Mouse (Mus musculus): ENCODE data around the gene Lyl1. TPM values are rescaled to one million over a fixed set of nuclear protein-coding genes. Genes with fewer than 3 reads are reported as not detected.
A peak's percentile ranks its signal among the peaks of the same experiment; 100 is the strongest.

Lyl1 gene
- polyA plus RNA-seq, 1 experiment from 2014 or later, result 4.6 TPM

GRCm38 (mm10) chr8:84729921-84730362, 28.7 kb downstream of the Lyl1 start:
- no peak overlapping the region for H3K27ac ChIP-seq (ENCODE audit: low read depth, low read length)
- H3K9ac ChIP-seq (ENCODE audit: low read length), result no peak overlapping the region
- no peaks in the 10 kb centered on the region for H3K36me3 ChIP-seq (ENCODE audit: control insufficient read depth, insufficient read depth, low read length)
- no peaks in the 10 kb centered on the region for H3K9me3 ChIP-seq (ENCODE audit: control insufficient read depth, low read length)
- H3K4me2 ChIP-seq (ENCODE audit: low read depth), result no peak overlapping the region
- peaks cover 6% of the 10 kb centered on the region for H3K4me1 ChIP-seq (ENCODE audit: control insufficient read depth, insufficient read depth, low read length)
- ATAC-seq (ENCODE audit: insufficient read depth, low FRiP score, low TSS enrichment) (no peak), DNase-seq (ENCODE audit: low spot score) (no peak)
- 96% methylated on average over 16 of the region's 16 CpGs for WGBS
- H3K27me3 ChIP-seq (ENCODE audit: control insufficient read depth, insufficient read depth, low read length), result peaks cover 34% of the 10 kb centered on the region
- H3K4me3 ChIP-seq (ENCODE audit: low read depth, low read length), result no peak overlapping the region

DNA sequence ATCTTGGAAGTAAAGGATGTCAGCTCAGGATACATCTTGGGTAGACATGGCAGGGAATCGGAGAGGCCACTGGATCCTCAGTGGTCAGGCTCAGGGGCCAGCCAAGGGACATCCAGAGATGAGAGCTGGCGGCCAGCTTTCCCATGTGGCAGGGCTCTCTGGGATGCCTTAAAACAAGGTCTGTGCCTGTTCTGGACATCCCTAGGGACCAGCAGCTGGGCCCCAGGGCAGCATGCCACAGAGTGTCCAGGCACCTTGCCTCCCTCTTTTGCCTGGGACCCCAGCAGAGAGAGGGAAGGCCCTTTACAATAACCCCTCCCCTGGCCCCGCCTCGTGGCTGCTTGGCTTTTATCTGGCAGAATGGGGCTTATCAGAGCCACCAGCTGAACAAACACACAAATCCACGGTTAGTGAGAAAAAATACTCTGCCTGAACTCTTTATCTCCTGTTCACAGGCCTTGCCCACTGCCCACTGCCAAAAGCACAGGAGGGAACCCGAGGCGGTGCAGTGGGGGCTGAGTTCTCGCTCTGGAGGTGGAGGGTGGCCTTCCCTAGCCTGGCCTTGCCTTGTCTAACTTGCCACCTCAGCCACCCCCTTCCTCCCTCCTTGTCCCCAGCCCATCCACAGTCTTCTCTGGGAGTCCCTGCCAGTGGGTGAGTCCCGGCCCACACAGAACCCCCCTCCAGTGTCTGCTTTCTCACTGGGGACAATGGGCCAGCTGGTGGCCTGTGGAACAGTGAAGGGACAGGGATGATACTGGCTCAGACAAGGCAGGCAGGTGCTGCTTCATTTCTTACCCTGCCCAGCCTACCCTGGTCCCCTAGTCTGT, 29.5 kb downstream of the Lyl1 start:
- H3K9me3 ChIP-seq (ENCODE audit: control insufficient read depth, low read length), result no peaks in the 10 kb centered on the region
- no peak overlapping the region for H3K27ac ChIP-seq (ENCODE audit: low read depth, low read length)
- H3K9ac ChIP-seq (ENCODE audit: low read length), result peak overlapping the region; percentile 20; the same call in 1 of the 2 replicates
- no peak overlapping the region for H3K4me3 ChIP-seq (ENCODE audit: low read depth, low read length)
- peak; percentile 24; the same call in 1 of the 2 replicates for ATAC-seq (ENCODE audit: insufficient read depth, low FRiP score, low TSS enrichment)
- no peak overlapping the region for H3K4me2 ChIP-seq (ENCODE audit: low read depth)
- DNase-seq (ENCODE audit: low spot score), result no peak
- H3K4me1 ChIP-seq (ENCODE audit: control insufficient read depth, insufficient read depth, low read length), result peaks cover 6% of the 10 kb centered on the region; the same call in 1 of the 2 replicates
- H3K36me3 ChIP-seq (ENCODE audit: control insufficient read depth, insufficient read depth, low read length), result no peaks in the 10 kb centered on the region
- 38% methylated on average over 9 of the region's 9 CpGs for WGBS
- peaks cover 41% of the 10 kb centered on the region for H3K27me3 ChIP-seq (ENCODE audit: control insufficient read depth, insufficient read depth, low read length)

- peak overlapping the region; percentile 20; the same call in 1 of the 2 replicates for H3K9ac ChIP-seq (ENCODE audit: low read length)
- 76% methylated on average over 11 of the region's 11 CpGs for WGBS
- H3K4me2 ChIP-seq (ENCODE audit: low read depth), result no peak overlapping the region
- ATAC-seq (ENCODE audit: insufficient read depth, low FRiP score, low TSS enrichment) (no peak), DNase-seq (ENCODE audit: low spot score) (no peak)
- no peaks in the 10 kb centered on the region for H3K36me3 ChIP-seq (ENCODE audit: control insufficient read depth, insufficient read depth, low read length)
- H3K27me3 ChIP-seq (ENCODE audit: control insufficient read depth, insufficient read depth, low read length), result peaks cover 46% of the 10 kb centered on the region
- H3K9me3 ChIP-seq (ENCODE audit: control insufficient read depth, low read length), result no peaks in the 10 kb centered on the region
- H3K4me1 ChIP-seq (ENCODE audit: control insufficient read depth, insufficient read depth, low read length), result peaks cover 6% of the 10 kb centered on the region; the same call in 1 of the 2 replicates
- no peak overlapping the region for H3K27ac ChIP-seq (ENCODE audit: low read depth, low read length)
- H3K4me3 ChIP-seq (ENCODE audit: low read depth, low read length), result no peak overlapping the region
Measured at GRCm38 (mm10) chr8:84731371-84732177, 30.3 kb downstream of the Lyl1 start.

- no peak overlapping the region for H3K9ac ChIP-seq (ENCODE audit: low read length)
- WGBS, result 76% methylated on average over 5 of the region's 5 CpGs
- H3K4me2 ChIP-seq (ENCODE audit: low read depth), result no peak overlapping the region
- peaks cover 50% of the 10 kb centered on the region for H3K27me3 ChIP-seq (ENCODE audit: control insufficient read depth, insufficient read depth, low read length)
- no peak overlapping the region for H3K27ac ChIP-seq (ENCODE audit: low read depth, low read length)
- no peaks in the 10 kb centered on the region for H3K9me3 ChIP-seq (ENCODE audit: control insufficient read depth, low read length)
- DNase-seq (ENCODE audit: low spot score), result no peak
- ATAC-seq (ENCODE audit: insufficient read depth, low FRiP score, low TSS enrichment), result no peak
- H3K36me3 ChIP-seq (ENCODE audit: control insufficient read depth, insufficient read depth, low read length), result no peaks in the 10 kb centered on the region
- H3K4me1 ChIP-seq (ENCODE audit: control insufficient read depth, insufficient read depth, low read length), result peaks cover 7% of the 10 kb centered on the region
- no peak overlapping the region for H3K4me3 ChIP-seq (ENCODE audit: low read depth, low read length)
Measured at GRCm38 (mm10) chr8:84732545-84732944, 31.3 kb downstream of the Lyl1 start.

GRCm38 (mm10) chr8:84732996-84733395, 31.7 kb downstream of the Lyl1 start:
- Histone ChIP-seq H3K36me3 (ENCODE audit: control insufficient read depth, insufficient read depth, low read length) (no peaks in the 10 kb centered on the region), H3K4me1 (ENCODE audit: control insufficient read depth, insufficient read depth, low read length) (peaks cover 11% of the 10 kb centered on the region), H3K9ac (ENCODE audit: low read length) (no peak overlapping the region), H3K27me3 (ENCODE audit: control insufficient read depth, insufficient read depth, low read length) (peaks cover 54% of the 10 kb centered on the region), H3K4me2 (ENCODE audit: low read depth) (no peak overlapping the region), H3K4me3 (ENCODE audit: low read depth, low read length) (no peak overlapping the region), H3K27ac (ENCODE audit: low read depth, low read length) (no peak overlapping the region), H3K9me3 (ENCODE audit: control insufficient read depth, low read length) (no peaks in the 10 kb centered on the region)
- DNase-seq (ENCODE audit: low spot score) (no peak), ATAC-seq (ENCODE audit: insufficient read depth, low FRiP score, low TSS enrichment) (no peak)
- WGBS, result 60% methylated on average over 5 of the region's 6 CpGs

DNA sequence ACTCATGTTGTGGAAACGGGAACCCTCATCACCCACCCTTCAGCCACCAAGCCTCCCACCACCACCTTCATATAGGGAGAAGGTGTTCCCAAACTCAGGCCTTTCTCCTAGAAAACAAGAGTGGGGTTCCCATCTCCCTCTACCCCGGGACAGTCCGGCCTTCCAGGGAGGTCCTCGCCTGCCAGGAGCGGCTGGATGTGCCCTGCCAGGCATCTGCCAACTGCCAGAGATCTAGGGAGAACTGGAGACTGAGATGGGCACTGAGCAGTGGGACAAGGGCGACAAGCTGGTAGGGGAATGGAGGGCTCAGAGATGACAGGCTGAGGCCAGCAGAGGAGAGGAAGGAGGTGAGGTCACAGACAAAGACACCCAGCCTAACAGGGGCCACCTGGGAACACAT, 32.7 kb downstream of the Lyl1 start:
- ATAC-seq (ENCODE audit: insufficient read depth, low FRiP score, low TSS enrichment) (no peak), DNase-seq (ENCODE audit: low spot score) (no peak)
- Histone ChIP-seq H3K27ac (ENCODE audit: low read depth, low read length) (no peak overlapping the region), H3K36me3 (ENCODE audit: control insufficient read depth, insufficient read depth, low read length) (no peaks in the 10 kb centered on the region), H3K9me3 (ENCODE audit: control insufficient read depth, low read length) (no peaks in the 10 kb centered on the region), H3K27me3 (ENCODE audit: control insufficient read depth, insufficient read depth, low read length) (peaks cover 64% of the 10 kb centered on the region), H3K4me1 (ENCODE audit: control insufficient read depth, insufficient read depth, low read length) (peaks cover 16% of the 10 kb centered on the region), H3K9ac (ENCODE audit: low read length) (no peak overlapping the region), H3K4me2 (ENCODE audit: low read depth) (no peak overlapping the region), H3K4me3 (ENCODE audit: low read depth, low read length) (no peak overlapping the region)
- 86% methylated on average over 6 of the region's 6 CpGs for WGBS

GRCm38 (mm10) chr8:84734680-84735079, 33.4 kb downstream of the Lyl1 start:
- no peaks in the 10 kb centered on the region for H3K9me3 ChIP-seq (ENCODE audit: control insufficient read depth, low read length)
- no peak overlapping the region for H3K4me3 ChIP-seq (ENCODE audit: low read depth, low read length)
- no peak overlapping the region for H3K4me2 ChIP-seq (ENCODE audit: low read depth)
- WGBS, result 82% methylated on average over 2 of the region's 2 CpGs
- DNase-seq (ENCODE audit: low spot score), result no peak
- H3K4me1 ChIP-seq (ENCODE audit: control insufficient read depth, insufficient read depth, low read length), result peaks cover 16% of the 10 kb centered on the region
- ATAC-seq (ENCODE audit: insufficient read depth, low FRiP score, low TSS enrichment), result no peak
- H3K27me3 ChIP-seq (ENCODE audit: control insufficient read depth, insufficient read depth, low read length), result peaks cover 71% of the 10 kb centered on the region
- no peaks in the 10 kb centered on the region for H3K36me3 ChIP-seq (ENCODE audit: control insufficient read depth, insufficient read depth, low read length)
- no peak overlapping the region for H3K27ac ChIP-seq (ENCODE audit: low read depth, low read length)
- H3K9ac ChIP-seq (ENCODE audit: low read length), result no peak overlapping the region

GRCm38 (mm10) chr8:84735597-84735996, 34.3 kb downstream of the Lyl1 start:
- peaks cover 16% of the 10 kb centered on the region for H3K4me1 ChIP-seq (ENCODE audit: control insufficient read depth, insufficient read depth, low read length)

More at GRCm38 (mm10) chr8:84735597-84735996, 34.3 kb downstream of the Lyl1 start:
- no peak overlapping the region for H3K4me3 ChIP-seq (ENCODE audit: low read depth, low read length)
- no peaks in the 10 kb centered on the region for H3K36me3 ChIP-seq (ENCODE audit: control insufficient read depth, insufficient read depth, low read length)
- ATAC-seq (ENCODE audit: insufficient read depth, low FRiP score, low TSS enrichment), result no peak
- H3K9me3 ChIP-seq (ENCODE audit: control insufficient read depth, low read length), result no peaks in the 10 kb centered on the region
- no peak overlapping the region for H3K4me2 ChIP-seq (ENCODE audit: low read depth)
- no peak overlapping the region for H3K9ac ChIP-seq (ENCODE audit: low read length)
- 60% methylated on average over 2 of the region's 2 CpGs for WGBS
- no peak overlapping the region for H3K27ac ChIP-seq (ENCODE audit: low read depth, low read length)
- peaks cover 80% of the 10 kb centered on the region for H3K27me3 ChIP-seq (ENCODE audit: control insufficient read depth, insufficient read depth, low read length)
- no peak for DNase-seq (ENCODE audit: low spot score)
